Mouse (Mus musculus): ENCODE results near the gene Mapkapk2. TPM values are rescaled to one million over a fixed set of nuclear protein-coding genes. Genes with fewer than 3 reads are reported as not detected.
A peak's percentile ranks its signal among the peaks of the same experiment; 100 is the strongest.

Mapkapk2 gene
- polyA plus RNA-seq, 1 experiment from 2014 or later, result 129 TPM

- H3K27me3 ChIP-seq, result no peaks in the 10 kb centered on the region
- DNase-seq (ENCODE audit: low read depth, low spot score), result no peak
- no peak for TF ChIP-seq CTCF (IDR thresholded peaks at IDR 0.05)
- ChIA-PET POLR2A (interaction anchor here (0.8 kb wide), 1 partner anchor 20 kb away, joined by 5 read pairs; no protein-coding TSS in a partner anchor), CTCF (interaction anchor here (2.0 kb wide), 1 partner anchor 21 kb away, joined by 9 read pairs; no protein-coding TSS in a partner anchor)
- in situ Hi-C loops (cut with MboI; ENCODE audit: low pct_unique_long_range_greater_than_20kb), result loop anchor here (5.0 kb wide), 1 partner anchor 33 kb away; no protein-coding TSS in a partner anchor
- ATAC-seq, result no peak
These were observed 2.1 kb downstream of the Mapkapk2 start for GRCm38 (mm10) chr1:131095574-131095973.

GRCm38 (mm10) chr1:131093889-131094288 lies 3.7 kb downstream of the Mapkapk2 start:
- no peak for TF ChIP-seq CTCF (IDR thresholded peaks at IDR 0.05)
- ChIA-PET POLR2A (no interaction called here), CTCF (interaction anchor here (1.1 to 1.5 kb wide), 2 partner anchors 15 to 26 kb away, joined by 3 to 4 read pairs; no protein-coding TSS in a partner anchor)
- DNase-seq (ENCODE audit: low read depth, low spot score), result no peak
- H3K27me3 ChIP-seq, result no peaks in the 10 kb centered on the region
- no peak for ATAC-seq
- in situ Hi-C loops (cut with MboI; ENCODE audit: low pct_unique_long_range_greater_than_20kb), result no loop called here

- DNase-seq (ENCODE audit: low read depth, low spot score) (no peak), ATAC-seq (no peak)
- ChIA-PET CTCF (interaction anchor here (1.5 kb wide), 1 partner anchor 25 kb away, joined by 4 read pairs; no protein-coding TSS in a partner anchor), POLR2A (no interaction called here)
- in situ Hi-C loops (cut with MboI; ENCODE audit: low pct_unique_long_range_greater_than_20kb), result no loop called here
- no peaks in the 10 kb centered on the region for H3K27me3 ChIP-seq
- TF ChIP-seq CTCF (IDR thresholded peaks at IDR 0.05), result no peak
These were observed 4.8 kb downstream of the Mapkapk2 start for GRCm38 (mm10) chr1:131092846-131093245.

GRCm38 (mm10) chr1:131092173-131092572 lies 5.5 kb downstream of the Mapkapk2 start:
- no peak for TF ChIP-seq CTCF (IDR thresholded peaks at IDR 0.05)
- CTCF ChIA-PET, result interaction anchor here (1.0 to 1.5 kb wide), 2 partner anchors 17 to 20 kb away, joined by 3 to 4 read pairs; no protein-coding TSS in a partner anchor
- ATAC-seq, result no peak
- H3K27me3 ChIP-seq, result no peaks in the 10 kb centered on the region
- in situ Hi-C loops (cut with MboI; ENCODE audit: low pct_unique_long_range_greater_than_20kb), result no loop called here
- DNase-seq (ENCODE audit: low read depth, low spot score), result no peak
- POLR2A ChIA-PET, result no interaction called here

- DNase-seq (ENCODE audit: low read depth, low spot score), result no peak
- H3K27me3 ChIP-seq, result no peaks in the 10 kb centered on the region
- ATAC-seq, result no peak
- CTCF ChIA-PET, result interaction anchor here (1.0 to 1.5 kb wide), 2 partner anchors 16 to 19 kb away, joined by 3 to 4 read pairs; no protein-coding TSS in a partner anchor
- POLR2A ChIA-PET, result no interaction called here
- in situ Hi-C loops (cut with MboI; ENCODE audit: low pct_unique_long_range_greater_than_20kb), result no loop called here
- TF ChIP-seq CTCF (IDR thresholded peaks at IDR 0.05), result no peak
These were observed 6.1 kb downstream of the Mapkapk2 start for GRCm38 (mm10) chr1:131091481-131091880.

- in situ Hi-C loops (cut with MboI; ENCODE audit: low pct_unique_long_range_greater_than_20kb), result no loop called here
- POLR2A ChIA-PET, result no interaction called here
- CTCF ChIA-PET, result interaction anchor here (0.6 to 1.5 kb wide), 4 partner anchors 18 to 35 kb away, joined by 3 to 4 read pairs (median 3); no protein-coding TSS in a partner anchor
- no peak for TF ChIP-seq CTCF (IDR thresholded peaks at IDR 0.05)
- DNase-seq (ENCODE audit: low read depth, low spot score) (no peak), ATAC-seq (no peak)
- H3K27me3 ChIP-seq, result no peaks in the 10 kb centered on the region
These were observed 6.7 kb downstream of the Mapkapk2 start for GRCm38 (mm10) chr1:131090877-131091276.

- DNase-seq (ENCODE audit: low read depth, low spot score) (no peak), ATAC-seq (peak; percentile 57)
- H3K27me3 ChIP-seq, result no peaks in the 10 kb centered on the region
- POLR2A ChIA-PET, result interaction anchor here (1.1 kb wide), 1 partner anchor 27 kb away, joined by 3 read pairs; no protein-coding TSS in a partner anchor
- in situ Hi-C loops (cut with MboI; ENCODE audit: low pct_unique_long_range_greater_than_20kb), result no loop called here
- TF ChIP-seq CTCF (IDR thresholded peaks at IDR 0.05), result no peak
- CTCF ChIA-PET, result interaction anchor here (0.7 to 1.7 kb wide), 4 partner anchors 18 to 30 kb away, joined by 3 to 4 read pairs (median 3); no protein-coding TSS in a partner anchor
These were observed 7.4 kb downstream of the Mapkapk2 start for GRCm38 (mm10) chr1:131090261-131090660.

GRCm38 (mm10) chr1:131089525-131090127 lies 8.0 kb downstream of the Mapkapk2 start:
- peak; percentile 79 for ATAC-seq

GRCm38 (mm10) chr1:131088547-131088946 lies 9.1 kb downstream of the Mapkapk2 start:
- TF ChIP-seq CTCF (IDR thresholded peaks at IDR 0.05), result no peak
- CTCF ChIA-PET, result interaction anchor here (1.2 to 1.7 kb wide), 2 partner anchors 16 to 25 kb away, joined by 4 read pairs; no protein-coding TSS in a partner anchor
- ATAC-seq, result no peak
- POLR2A ChIA-PET, result no interaction called here
- no peak for DNase-seq (ENCODE audit: low read depth, low spot score)
- in situ Hi-C loops (cut with MboI; ENCODE audit: low pct_unique_long_range_greater_than_20kb), result no loop called here
- no peaks in the 10 kb centered on the region for H3K27me3 ChIP-seq

More at GRCm38 (mm10) chr1:131089525-131090127, 8.0 kb downstream of the Mapkapk2 start:
- in situ Hi-C loops (cut with MboI; ENCODE audit: low pct_unique_long_range_greater_than_20kb), result no loop called here
- ChIA-PET POLR2A (interaction anchor here (1.1 kb wide), 1 partner anchor 27 kb away, joined by 3 read pairs; no protein-coding TSS in a partner anchor), CTCF (interaction anchor here (1.0 to 1.7 kb wide), 3 partner anchors 17 to 26 kb away, joined by 3 to 4 read pairs (median 4); no protein-coding TSS in a partner anchor)
- no peaks in the 10 kb centered on the region for H3K27me3 ChIP-seq
- no peak for DNase-seq (ENCODE audit: low read depth, low spot score)
- no peak for TF ChIP-seq CTCF (IDR thresholded peaks at IDR 0.05)

- in situ Hi-C loops (cut with MboI; ENCODE audit: low pct_unique_long_range_greater_than_20kb), result no loop called here
- ATAC-seq, result no peak
- TF ChIP-seq CTCF (IDR thresholded peaks at IDR 0.05), result no peak
- CTCF ChIA-PET, result no interaction called here
- DNase-seq (ENCODE audit: low read depth, low spot score), result no peak
- no peaks in the 10 kb centered on the region for H3K27me3 ChIP-seq
- POLR2A ChIA-PET, result no interaction called here
These were observed 10.7 kb downstream of the Mapkapk2 start for GRCm38 (mm10) chr1:131086907-131087306.

All from Patski (cell line).